Mouse (Mus musculus): ENCODE measurements at regions not wholly inside any gene's neighbourhood (a gene's known extent, or its start where the extent isn't known, plus 50 kb on each side); places are given as distances from the start of the nearest gene placed in this dataset.

DNA sequence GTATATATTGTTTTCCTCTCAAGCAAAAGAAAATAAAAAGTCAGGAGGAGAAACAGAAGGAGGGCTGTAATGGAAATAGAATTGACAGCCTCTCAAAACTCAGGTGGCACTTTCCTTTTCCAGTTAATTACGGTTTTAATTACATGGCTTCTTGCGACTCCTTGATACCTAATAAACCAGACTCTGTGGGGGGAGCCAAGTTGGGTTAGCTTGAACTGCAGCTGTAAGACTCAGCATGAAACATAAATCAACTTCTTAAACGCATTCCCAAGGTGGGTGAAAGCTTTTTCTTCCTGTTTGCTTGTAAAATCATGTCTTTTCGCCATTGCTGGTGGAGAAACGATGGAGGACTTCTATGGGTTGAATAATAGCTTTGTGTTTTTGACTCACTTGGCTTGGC, 304.4 kb downstream of the Meis1 start:
- TF ChIP-seq CTCF (IDR thresholded peaks at IDR 0.05; ENCODE audit: low read depth) (no peak), EP300 (IDR thresholded peaks at IDR 0.05; ENCODE audit: low read depth) (no peak)
